Mouse (Mus musculus): ENCODE data around the gene Tmem274.
"Not testable (repeated sequence)": the region's sequence is repeated elsewhere in the genome, so short reads cannot be mapped to it uniquely, and the experiment has no call there.

Gene Tmem274

DNA sequence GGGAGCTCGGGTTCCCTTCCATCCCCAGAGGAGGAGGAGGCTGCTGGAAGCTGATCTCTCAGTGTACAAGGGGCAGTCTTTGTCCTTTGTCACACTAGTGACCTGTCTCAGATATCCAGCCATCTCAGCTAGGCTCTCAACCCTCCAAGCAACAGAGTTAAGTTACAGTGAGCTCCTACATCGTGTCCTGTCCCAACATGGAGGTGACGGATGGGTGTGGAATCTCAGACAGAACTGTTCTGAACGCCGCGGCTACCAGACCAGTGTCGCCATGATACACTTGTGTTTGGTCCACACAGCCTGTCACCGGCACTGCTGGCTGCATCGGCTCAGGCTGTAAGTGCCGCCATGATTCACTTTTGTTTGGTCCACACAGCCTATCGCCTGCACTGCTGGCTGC lies at the start of gene Tmem274:
Tmem274 (plus strand) TSS at position 301 of the 400 bp plus-strand sequence.
- no peak for DNase-seq

DNA sequence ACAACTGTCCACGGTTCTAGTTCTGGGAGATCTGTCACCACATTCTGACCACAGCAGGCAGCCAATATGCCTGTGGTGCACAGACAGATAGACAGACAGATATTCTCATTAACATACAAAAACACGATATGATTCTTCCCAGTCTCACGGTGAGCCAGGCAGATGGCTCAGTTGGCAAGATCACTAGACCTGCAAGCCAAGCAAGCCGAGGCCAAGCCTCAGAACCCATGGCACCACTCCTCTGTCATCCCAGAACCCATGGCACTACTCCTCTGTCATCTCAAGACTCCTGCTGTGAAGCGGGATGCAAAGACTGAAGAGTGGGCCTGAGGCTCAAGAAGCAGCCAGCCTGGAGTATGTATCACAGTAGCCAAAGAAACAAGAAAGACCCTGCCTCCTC lies 47.6 kb upstream of the Tmem274 start:
- DNase-seq: no peak

DNA sequence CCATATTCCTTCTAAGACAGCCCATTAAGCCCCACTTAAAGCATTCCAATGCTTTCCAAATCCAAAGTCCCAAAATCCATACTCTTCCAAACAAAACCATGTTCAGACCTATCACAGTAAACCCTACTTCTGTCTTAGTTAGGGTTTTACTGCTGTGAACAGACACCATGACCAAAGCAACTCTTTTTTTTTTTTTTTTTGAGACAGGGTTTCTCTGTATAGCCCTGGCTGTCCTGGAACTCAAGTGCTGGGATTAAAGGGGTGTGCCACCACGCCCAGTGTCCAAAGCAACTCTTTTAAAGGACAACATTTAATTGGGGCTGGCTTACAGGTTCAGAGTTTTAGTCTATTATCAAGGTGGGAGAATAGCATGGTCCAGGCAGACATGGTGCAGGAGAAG lies 45.3 kb upstream of the Tmem274 start:
- not testable (repeated sequence) for DNase-seq

DNA sequence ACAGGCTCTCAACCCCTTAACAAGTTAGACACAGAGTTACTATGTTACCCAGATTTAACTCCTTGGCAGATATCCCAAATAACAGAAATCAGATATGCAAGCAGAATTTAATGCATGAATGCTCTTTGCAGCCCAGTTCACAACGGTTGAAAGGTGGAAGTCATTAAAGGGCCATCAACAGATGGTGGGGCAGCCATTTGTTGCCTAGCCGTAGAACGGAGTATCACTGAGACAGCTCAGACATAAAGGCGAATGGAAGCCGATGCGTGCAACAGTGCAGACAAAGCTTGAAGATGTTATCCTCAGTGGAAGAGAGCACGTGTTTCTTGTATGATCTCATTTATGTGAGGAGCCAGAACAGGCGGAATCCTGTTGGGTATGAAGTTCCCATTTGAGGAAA lies 36.6 kb upstream of the Tmem274 start:
- no peak for DNase-seq

GRCm38 (mm10) chr4:149442436-149442835 lies 34.7 kb upstream of the Tmem274 start:
- DNase-seq: no peak

DNA sequence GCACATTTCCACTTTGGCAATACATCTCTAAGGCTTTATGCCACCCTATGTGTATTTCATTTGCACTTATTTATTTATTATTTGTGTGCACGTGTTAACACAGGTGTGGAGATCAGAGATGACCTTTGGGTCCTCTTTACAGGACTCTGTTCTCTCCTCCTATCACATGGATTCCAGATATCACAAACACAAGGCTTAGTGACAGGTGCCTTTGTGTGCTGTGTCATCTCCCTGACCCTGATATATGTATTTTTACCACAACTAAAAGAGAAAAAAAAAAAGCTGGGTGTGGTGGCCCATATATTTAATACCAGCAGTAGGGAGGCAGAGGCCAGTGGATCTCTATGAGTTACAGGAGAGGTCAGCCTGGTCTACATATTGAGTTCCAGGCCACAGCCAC lies 32.7 kb upstream of the Tmem274 start:
- no peak for DNase-seq

DNA sequence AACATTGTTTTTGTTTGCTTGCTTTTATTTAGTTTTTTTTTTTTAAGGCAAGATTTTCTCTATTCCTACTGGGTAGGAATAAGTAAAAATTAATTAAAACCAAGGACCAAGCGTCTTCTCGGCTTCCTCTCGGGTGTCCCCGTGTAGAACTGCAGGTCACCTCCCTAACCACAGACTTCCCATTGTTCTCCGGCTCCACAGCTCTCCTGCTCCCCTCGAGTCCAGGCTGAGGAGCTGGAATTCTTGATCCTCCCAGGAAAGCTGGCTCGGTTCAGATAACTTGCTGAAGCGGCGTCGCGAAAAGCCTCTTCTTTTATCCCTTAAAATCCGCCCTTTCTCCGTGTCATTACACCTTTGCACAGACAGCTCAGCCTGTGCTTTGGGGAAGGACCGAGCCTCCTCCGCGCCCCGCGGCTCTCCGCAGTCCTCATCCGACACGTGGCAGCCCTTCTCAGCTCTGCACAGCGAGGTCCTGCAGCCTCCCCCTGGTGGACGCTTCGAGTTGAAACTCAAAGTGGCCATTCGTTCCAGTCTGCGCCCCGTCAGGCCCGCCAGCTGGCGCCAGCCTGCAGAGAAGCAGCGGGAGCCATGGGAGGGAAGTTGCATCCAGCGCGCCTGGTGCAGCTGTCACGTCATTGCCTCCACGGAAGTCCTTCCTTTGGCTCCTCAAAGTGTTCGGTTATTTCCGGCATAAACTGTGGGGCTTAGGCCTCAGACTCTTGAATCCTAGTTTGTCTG lies 32.0 kb upstream of the Tmem274 start:
- peak; percentile 89 for DNase-seq

DNA sequence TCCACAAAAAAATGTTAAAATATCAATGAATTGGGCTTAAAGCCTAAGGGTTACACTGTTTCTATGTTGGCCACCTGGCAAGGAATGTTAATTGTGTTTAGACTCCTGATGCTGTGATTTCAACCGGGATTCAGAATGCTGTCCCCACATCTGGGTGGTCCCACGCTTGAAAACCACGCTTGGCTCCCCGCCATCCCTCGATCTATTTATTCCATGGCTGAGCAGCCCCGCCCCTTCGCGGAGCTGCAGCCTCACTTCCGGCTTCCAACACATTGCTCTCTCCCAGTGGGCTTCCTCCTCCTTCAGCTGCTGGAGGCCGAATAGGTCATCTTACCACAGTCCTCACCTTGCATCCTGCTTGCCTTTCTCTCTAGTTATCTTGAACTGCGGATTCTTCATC lies 31.3 kb upstream of the Tmem274 start:
- DNase-seq: no peak

DNA sequence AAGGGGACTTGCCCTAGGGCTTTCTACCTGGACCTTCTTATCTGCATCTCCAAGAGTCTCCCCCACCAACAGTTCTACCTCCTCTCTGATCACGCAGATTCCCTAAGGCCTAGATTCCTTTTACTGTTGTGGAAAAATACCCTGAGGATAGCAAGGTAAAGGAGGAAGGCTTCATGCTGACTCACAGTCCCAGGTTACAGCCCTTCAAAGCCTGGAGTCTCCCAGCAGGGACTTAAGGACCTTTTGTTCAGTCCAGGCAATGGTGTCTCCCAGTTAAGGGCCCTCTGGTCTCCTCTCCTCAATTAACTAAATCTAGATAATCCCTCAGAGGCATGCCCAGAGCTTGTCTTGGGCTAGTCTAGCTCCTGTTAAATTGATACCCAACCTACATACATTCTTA lies 30.9 kb upstream of the Tmem274 start:
- no peak for DNase-seq

DNA sequence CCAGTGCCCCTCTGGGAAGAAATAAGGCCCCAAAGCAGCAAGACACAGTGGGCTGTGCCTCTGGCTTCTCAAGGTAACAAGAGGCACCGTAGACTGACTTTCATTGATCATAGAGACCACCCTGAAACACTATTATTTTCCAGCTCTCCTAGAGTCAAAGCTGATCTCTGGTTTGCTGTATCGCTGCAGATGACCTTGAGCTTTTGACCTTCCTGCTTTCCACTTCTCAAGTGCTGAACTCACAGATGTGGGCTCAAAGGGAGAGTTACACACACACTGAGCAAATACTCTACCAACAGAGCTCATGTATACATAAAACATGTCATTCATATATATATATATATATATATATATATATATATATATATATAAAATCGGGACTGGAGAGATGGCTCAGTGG lies 26.5 kb upstream of the Tmem274 start:
- no peak for DNase-seq

GRCm38 (mm10) chr4:149453656-149454055 lies 23.5 kb upstream of the Tmem274 start:
- peak; percentile 49 for DNase-seq

DNA sequence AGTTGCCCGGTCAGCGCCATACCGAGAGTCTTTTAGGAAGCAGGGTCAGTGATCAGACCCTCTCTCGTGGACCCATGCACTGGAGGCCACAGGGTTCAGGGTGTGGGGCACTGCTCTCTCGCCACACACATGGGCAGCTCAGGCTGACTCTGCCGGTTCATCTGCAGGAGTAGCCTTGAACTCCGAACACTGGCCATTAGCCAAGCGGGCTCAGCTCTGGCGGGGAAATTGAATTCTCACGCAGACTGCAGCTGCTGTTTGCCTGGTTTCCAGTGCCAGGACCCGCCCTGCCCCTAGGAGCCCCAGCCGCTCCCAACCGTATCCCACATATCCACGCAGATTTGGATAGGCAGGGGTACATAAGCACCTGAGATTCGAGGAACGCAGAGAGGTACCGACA lies 22.9 kb upstream of the Tmem274 start:
- no peak for DNase-seq

DNA sequence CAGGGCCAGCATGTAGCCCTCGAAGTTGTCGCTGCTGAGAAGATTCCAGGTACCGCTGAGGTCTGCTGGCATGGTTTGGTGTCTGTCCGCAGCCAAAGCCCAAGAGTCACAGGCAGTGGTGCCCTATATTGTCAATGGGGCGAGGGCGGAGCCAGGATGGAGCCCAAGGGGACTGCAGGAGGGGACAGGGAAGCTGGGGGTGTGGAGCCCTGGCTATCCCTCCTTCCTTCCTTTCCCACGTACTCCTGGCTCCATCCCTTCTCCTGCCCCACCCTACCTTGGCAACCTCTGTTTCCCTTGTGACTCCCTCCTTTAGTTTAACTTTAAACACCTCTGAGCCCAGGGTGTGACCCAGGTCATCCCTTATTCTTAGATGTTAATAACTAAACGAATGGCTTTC lies 22.3 kb upstream of the Tmem274 start, which contains the start of gene Rbp7:
Rbp7 (minus strand) TSS at position 100 of the 400 bp plus-strand sequence.
- no peak for DNase-seq

GRCm38 (mm10) chr4:149457163-149457562 lies 20.0 kb upstream of the Tmem274 start:
- DNase-seq: not testable (repeated sequence)

- DNase-seq: peak; percentile 65
These were observed 19.2 kb upstream of the Tmem274 start for GRCm38 (mm10) chr4:149457831-149458430.

GRCm38 (mm10) chr4:149458526-149458925 lies 18.7 kb upstream of the Tmem274 start:
- DNase-seq: no peak

DNA sequence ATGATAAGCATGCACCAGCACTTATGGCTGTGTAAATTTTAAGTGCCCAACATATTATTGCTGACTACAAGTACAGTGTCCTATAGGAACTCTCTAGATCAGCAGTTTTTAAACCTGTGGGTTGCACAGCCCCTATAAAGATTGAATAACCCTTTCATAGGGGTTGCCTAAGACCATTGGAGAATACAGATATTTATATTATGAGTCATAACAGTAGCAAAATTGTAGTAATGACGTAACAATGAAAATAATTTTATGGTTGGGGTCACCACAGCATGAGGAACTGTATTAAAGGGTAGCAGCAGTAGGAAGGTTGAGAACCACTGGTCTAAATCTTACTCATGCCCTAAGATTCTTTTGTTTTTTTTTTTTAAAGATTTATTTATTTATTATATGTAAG lies 17.8 kb upstream of the Tmem274 start:
- no peak for DNase-seq

GRCm38 (mm10) chr4:149460475-149460874 lies 16.7 kb upstream of the Tmem274 start:
- not testable (repeated sequence) for DNase-seq

DNA sequence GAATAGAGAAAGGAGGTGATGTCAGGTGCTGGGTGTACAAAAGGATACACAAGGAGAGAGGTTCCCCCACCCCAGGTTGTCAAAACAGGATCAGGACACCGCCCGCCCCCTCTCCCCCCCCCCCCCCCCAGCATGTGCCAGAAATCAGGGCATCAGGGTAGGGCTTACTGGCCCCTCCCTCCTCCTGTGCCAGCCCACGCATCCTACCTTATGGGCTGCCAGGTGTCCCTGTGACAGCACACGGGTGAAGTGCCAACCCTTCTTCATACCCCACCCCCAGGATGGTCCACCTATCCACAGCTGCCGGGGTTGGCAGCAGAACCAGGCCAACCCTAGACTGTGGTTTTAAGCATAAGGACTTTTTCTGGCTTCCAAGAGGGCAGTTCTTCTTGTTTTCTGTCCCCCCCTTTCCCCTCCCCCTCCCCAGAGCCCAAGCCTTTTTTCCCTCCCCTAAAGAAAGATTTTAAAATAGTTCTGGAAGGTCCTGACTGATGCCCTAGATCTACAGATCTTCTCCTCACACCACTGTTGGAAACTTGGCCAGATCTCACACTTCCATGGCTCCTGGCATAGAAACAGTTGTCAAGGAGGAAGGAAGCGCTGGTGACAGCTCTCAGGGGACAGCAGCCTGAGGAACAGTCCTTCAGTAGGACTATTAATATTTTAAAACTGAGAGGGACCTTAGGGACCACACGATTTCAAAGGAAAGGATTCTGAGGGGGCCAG lies 15.4 kb upstream of the Tmem274 start:
- DNase-seq: no peak

- no peak for DNase-seq
These were observed 14.7 kb upstream of the Tmem274 start for GRCm38 (mm10) chr4:149462305-149462971.

- DNase-seq: no peak
These were observed 13.7 kb upstream of the Tmem274 start for GRCm38 (mm10) chr4:149463435-149463950.

DNA sequence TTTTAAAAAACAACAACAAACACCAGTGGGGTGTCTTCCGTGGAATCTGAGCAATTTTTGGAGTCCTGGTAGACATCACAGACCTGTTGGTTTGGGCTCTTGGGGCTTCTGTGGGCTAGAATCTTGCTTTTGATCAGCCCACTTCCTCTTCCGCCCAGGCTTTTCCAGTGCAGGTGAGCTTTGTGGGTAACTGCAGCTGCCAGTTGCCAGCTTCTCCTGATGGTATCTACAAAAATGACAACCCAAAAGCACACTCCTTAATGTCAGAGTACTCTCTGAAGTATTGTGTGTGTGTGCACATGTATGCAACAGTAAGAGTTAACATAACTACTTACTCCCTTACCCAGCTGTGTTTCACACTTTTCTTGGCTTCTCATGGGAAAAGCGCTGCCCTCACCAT lies 7.6 kb upstream of the Tmem274 start:
- no peak for DNase-seq

DNA sequence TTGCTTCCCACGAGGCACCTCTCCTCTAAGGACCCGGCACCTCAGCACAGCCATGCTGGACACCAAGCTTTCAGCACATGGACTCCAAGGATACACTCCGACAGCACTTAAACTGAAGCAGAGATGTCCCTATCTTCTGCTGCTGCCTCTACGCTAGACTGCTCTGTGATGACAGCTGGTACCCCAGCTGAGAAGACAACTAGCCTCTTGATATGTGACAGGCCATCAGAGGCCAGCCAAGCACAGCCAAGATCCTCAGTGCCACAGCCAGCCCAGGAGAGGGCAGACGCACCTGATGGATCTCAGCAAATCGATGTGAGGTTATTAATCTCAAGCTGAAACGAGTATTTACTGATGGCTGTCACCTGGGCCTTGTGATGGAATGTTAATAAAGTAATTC lies 2.1 kb upstream of the Tmem274 start:
- no peak for DNase-seq
